Mouse (Mus musculus): Measurements from ENCODE around the gene Hbb-bs. TPM values are rescaled to one million over a fixed set of nuclear protein-coding genes. Genes with fewer than 3 reads are reported as not detected.
A peak's percentile ranks its signal among the peaks of the same experiment; 100 is the strongest.
"Not testable (repeated sequence)": the region's sequence is repeated elsewhere in the genome, so short reads cannot be mapped to it uniquely, and the experiment has no call there.

Hbb-bs gene
- 710 to 7,610 TPM (median 7,195 TPM) in 3 replicates for total RNA-seq (2017)

GRCm38 (mm10) chr7:103827808-103828207 lies at the start of gene Hbb-bs:
TSS of gene Hbb-bs (minus strand) at chr7:103828096.
- no peak for ATAC-seq (replicated peaks; ENCODE audit: insufficient number of reproducible peaks, low FRiP score, low TSS enrichment, poor library complexity, severe bottlenecking)

DNA sequence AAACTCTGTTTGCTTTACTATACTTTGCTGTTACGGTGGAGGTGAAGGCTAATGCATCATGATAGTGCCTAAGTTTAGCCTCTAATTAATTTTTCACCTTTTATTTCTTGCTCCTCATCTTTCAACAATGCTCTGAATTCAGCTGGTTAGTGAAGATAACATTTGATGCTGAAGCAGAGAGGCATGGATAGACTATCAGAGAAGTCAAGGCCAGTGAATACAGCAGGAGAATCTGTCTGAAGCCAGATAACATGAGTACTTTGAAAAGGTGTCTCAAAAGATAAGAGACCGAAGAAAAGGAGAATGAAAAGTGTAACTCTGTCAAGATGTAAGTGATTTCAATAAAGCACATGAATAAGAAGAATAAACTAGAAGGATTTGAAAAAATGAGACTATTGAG lies 49.2 kb upstream of the Hbb-bs start:
- no peak for ATAC-seq (replicated peaks; ENCODE audit: insufficient number of reproducible peaks, low FRiP score, low TSS enrichment, poor library complexity, severe bottlenecking)

DNA sequence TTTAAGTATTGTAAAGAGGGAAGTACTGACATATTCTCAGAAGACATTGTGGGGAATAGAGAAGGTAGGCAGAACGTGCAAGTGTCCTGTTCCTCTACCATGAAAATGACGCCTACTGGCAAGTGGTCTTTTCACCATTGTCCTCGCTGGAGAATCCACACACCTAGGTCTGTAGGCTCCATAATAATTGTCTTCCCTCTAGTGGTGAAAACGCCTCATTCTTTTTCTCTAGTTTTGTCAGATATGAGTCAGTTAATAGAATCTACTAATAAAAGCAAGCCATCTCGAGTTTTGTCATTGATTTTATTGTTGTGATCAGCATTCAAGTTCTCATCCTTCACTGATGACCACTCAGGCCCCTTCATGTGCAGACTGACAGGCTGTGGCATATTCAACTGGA lies 46.6 kb upstream of the Hbb-bs start:
- no peak for ATAC-seq (replicated peaks; ENCODE audit: insufficient number of reproducible peaks, low FRiP score, low TSS enrichment, poor library complexity, severe bottlenecking)

DNA sequence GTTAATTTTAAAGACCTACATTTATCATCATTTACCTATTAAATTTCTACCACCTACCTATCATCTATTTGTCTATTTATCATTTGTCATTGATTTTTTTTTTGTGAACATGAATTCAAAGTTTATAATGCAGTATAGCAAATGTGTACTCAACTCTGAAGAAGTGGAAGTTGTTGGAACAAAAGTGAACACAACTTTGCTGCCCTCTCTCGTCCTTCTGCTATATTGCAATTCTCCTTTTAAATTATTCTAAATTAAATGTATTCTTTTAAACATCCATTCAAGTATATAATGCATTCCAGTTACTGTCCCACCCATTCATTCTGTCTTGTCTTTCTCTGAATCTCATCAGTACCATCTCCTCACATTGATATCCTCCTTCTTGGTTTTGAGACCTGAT lies 45.2 kb upstream of the Hbb-bs start:
- no peak for ATAC-seq (replicated peaks; ENCODE audit: insufficient number of reproducible peaks, low FRiP score, low TSS enrichment, poor library complexity, severe bottlenecking)

DNA sequence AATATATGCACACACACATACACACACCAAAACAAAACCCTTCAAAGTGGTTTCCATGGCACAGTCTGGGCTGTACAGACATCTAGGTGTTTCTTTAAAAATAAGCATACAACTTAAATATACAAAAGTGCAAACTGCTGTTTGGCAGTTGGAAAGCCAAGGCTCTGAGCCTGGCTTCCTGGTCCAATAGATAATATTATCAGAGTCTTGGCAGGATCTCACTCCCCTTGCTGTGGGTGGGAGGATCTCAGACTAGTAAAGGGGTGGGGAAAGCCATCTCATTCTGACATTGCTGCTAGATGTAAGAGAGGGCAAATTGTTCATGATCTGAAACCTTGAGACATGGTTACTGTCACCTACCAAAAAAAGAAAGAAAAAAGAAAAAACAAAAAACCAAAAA lies 42.8 kb upstream of the Hbb-bs start:
- ATAC-seq (replicated peaks; ENCODE audit: insufficient number of reproducible peaks, low FRiP score, low TSS enrichment, poor library complexity, severe bottlenecking), result no peak

DNA sequence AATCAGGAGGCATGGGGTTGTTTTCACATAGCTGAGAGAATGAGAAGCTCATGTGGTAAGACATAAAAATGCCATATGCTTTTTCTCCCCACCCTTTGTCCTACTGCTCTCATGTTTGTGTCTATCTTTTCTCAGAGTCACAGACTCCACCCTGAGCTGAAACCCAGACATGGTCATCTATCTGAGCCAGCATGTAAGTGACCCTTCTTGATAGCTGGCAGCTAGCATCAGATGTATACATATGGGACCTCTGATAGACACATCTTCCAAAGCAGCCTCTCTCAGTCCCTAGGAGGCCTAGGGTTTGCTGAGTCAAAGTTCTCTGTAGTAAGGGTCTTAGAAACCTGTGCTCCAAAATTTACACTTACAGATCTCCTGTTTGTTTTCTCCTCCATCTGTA lies 37.8 kb upstream of the Hbb-bs start:
- no peak for ATAC-seq (replicated peaks; ENCODE audit: insufficient number of reproducible peaks, low FRiP score, low TSS enrichment, poor library complexity, severe bottlenecking)

DNA sequence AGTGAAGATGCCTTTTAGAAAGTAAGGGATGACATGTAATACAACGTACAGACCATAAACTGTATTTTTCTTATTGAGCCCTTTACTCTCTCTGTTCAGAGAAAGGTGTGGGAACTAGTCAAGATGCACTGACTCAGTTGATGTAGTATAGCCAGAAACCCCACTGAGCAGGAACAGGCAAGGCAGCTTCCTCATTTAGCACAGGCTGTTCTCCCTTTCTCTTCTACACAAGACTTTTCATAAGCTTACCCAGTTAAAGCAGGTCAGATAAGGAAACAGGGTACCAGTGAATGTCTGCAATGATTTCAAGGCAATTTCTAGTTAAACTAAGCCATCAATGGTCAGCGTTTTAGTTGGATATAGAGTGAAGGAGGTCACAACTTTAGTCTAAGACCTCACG lies 33.6 kb upstream of the Hbb-bs start:
- no peak for ATAC-seq (replicated peaks; ENCODE audit: insufficient number of reproducible peaks, low FRiP score, low TSS enrichment, poor library complexity, severe bottlenecking)

DNA sequence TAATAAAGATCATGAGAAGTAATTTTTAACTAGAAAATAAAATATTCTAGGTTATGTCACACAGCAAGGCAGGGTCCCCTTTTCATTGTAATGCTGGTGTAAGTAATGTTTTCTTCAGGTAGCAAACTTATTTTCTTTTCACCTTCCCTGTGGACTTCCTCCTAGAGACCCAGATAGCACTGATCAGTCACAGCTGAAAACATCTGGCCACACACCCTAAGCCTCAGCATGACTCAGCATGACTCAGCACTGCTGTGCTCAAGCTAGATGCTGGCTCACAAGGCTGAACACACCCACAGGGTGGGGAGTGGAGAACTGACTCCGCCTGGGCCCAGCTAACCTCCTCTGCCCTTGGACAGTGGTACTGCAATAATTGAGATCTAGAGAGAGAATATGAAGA lies 33.0 kb upstream of the Hbb-bs start:
- ATAC-seq (replicated peaks; ENCODE audit: insufficient number of reproducible peaks, low FRiP score, low TSS enrichment, poor library complexity, severe bottlenecking), result 0 out of 2 replicates have a peak, but pooled peaks have one; percentile 40

DNA sequence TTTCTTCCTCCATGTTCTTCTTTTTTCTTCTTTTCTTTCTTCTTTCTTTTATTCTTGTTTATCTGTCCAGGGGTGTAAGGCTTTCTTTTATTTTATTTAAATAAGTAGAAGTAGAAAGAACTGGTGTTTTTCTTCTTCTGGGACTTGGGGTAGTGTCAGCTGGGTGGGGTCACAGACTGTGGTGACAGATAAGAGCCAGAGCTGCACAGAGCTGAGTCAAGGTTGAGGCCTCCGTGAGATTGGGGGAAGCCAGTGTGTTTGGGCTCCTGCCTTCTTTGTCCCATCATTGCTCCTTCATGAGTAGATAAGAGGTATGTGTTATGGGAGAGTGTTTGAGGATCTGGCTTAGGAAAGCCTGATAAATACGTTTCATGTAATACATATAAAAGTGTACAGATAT lies 31.2 kb upstream of the Hbb-bs start:
- ATAC-seq (replicated peaks; ENCODE audit: insufficient number of reproducible peaks, low FRiP score, low TSS enrichment, poor library complexity, severe bottlenecking), result no peak

- ATAC-seq (replicated peaks; ENCODE audit: insufficient number of reproducible peaks, low FRiP score, low TSS enrichment, poor library complexity, severe bottlenecking), result no peak
Observed at GRCm38 (mm10) chr7:103854669-103855068, 26.8 kb upstream of the Hbb-bs start.

DNA sequence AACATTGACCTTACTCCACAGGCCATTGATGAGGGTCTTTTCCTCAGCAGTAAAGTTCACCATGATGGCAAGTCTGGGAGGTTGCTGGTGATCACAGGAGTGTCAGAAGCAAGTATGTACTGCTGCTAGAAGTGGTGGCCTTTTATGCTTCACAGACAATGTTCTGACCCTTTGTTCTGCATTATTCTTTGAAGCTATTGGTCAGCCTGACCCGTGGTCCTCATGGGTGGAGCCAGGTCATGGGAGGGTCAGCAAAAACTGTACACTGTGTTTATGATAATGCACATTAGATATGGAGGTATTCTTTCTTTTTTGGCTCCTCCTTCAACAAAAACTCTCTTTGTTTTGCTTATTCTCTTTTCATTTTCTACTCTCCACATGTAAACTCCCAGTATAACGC lies 25.2 kb upstream of the Hbb-bs start, which contains the start of gene Hbb-y:
Gene Hbb-y, minus strand, starts transcription at position 127 of the 400 bp plus-strand sequence.
- no peak for ATAC-seq (replicated peaks; ENCODE audit: insufficient number of reproducible peaks, low FRiP score, low TSS enrichment, poor library complexity, severe bottlenecking)

DNA sequence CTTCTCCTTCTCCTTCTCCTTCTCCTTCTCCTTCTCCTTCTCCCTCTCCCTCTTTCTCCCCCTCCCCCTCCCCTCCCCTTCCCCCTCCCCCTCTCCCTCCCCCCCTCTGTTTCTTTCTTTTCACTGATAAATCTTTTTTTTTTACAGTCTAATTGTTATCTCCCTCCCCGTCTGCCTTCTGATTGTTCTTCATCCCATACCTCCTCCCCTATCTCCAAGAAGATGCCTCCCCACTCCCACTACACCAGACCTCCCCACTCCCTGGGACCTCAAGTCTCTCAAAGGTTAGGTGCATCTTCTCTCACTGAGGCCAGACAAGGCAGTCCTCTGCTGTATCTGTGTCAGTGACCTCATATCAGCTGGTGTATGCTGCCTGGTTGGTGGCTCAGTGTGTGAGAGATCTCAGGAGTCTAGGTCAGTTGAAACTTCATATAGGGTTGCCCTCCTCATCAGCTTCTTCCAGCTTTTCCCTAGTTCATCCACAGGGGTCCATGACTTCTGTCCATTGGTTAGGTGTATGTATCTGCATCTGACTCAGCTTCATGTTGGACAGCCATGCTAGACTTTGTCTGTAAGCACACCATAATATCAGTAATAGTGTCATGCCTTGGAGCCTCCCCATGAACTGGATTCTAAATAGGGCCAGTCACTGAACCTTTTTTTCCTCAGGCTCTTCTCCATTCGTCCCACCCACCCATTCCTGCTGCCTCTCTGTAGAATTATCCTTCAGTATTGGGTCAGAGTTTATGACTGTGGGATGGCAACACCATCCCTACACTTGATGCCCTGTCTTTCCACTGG lies 16.8 kb upstream of the Hbb-bs start:
- ATAC-seq (replicated peaks; ENCODE audit: insufficient number of reproducible peaks, low FRiP score, low TSS enrichment, poor library complexity, severe bottlenecking), result no peak

GRCm38 (mm10) chr7:103843034-103843433 lies 15.1 kb upstream of the Hbb-bs start, which contains the start of gene Hbb-bh1:
TSS of gene Hbb-bh1 (minus strand) at chr7:103843164.
- ATAC-seq (replicated peaks; ENCODE audit: insufficient number of reproducible peaks, low FRiP score, low TSS enrichment, poor library complexity, severe bottlenecking), result no peak

- ATAC-seq (replicated peaks; ENCODE audit: insufficient number of reproducible peaks, low FRiP score, low TSS enrichment, poor library complexity, severe bottlenecking), result no peak
Observed at GRCm38 (mm10) chr7:103840268-103840667, 12.4 kb upstream of the Hbb-bs start, which contains the start of gene Hbb-bh2. TSS of gene Hbb-bh2 (minus strand) at chr7:103840520.

- ATAC-seq (replicated peaks; ENCODE audit: insufficient number of reproducible peaks, low FRiP score, low TSS enrichment, poor library complexity, severe bottlenecking), result peak; percentile 17; the same call in 1 of the 2 replicates
Observed at GRCm38 (mm10) chr7:103827139-103827538, 757 bp downstream of the Hbb-bs start.

- no peak for ATAC-seq (replicated peaks; ENCODE audit: insufficient number of reproducible peaks, low FRiP score, low TSS enrichment, poor library complexity, severe bottlenecking)
Observed at GRCm38 (mm10) chr7:103826255-103826887, 1.5 kb downstream of the Hbb-bs start.

DNA sequence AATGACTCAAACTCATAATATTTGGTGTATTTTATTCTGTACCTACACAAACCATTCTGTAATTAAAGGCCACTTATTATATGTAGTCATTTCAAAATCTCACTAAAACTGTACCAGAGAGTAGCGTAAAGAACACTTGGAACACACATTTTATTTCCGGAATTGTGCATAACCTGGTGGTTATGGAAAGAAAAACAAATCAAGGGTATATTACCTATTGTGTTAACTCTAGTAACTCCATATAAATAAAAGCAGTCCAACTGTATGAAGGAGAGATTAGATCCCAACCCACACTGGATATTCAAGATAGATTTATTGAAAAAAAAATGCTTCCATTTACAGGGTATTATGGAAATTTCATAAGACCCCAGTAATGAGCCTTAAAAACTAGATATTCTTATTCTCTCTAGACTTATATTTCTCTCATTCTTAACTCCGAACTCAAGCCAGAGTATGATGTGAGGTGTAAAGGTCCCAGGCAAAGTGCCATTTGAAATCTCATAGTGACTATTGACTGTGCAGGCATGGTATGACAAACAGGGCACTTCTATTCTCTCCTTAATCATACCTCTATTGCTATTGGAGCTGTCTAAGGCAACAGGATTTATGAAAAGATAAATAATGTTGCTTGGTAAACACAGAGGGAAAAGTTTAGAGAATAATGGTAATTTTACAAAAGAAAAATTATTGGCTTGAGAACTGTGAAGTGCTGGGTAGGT lies 2.2 kb downstream of the Hbb-bs start:
- ATAC-seq (replicated peaks; ENCODE audit: insufficient number of reproducible peaks, low FRiP score, low TSS enrichment, poor library complexity, severe bottlenecking), result no peak

GRCm38 (mm10) chr7:103824597-103824996 lies 3.3 kb downstream of the Hbb-bs start:
- ATAC-seq (replicated peaks; ENCODE audit: insufficient number of reproducible peaks, low FRiP score, low TSS enrichment, poor library complexity, severe bottlenecking), result no peak

DNA sequence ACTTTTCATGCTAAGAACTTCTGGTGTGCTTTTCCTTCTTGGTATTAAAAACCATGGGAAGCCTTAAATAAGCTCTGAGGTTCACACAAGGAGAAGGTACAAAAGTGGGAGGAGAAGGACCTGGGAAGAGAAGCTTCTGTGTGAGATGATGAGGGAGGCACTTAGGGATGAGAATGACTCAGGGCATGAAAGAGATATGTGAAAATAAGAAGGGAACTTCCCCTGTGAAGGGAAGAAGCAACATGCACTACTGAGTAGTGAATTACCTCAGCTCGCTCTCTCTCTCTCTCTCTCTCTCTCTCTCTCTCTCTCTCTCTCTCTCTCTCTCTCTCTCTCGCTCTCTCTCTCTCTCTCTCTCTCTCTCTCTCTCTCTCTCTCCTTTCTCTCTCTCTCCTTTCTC lies 12.8 kb downstream of the Hbb-bs start:
- ATAC-seq (replicated peaks; ENCODE audit: insufficient number of reproducible peaks, low FRiP score, low TSS enrichment, poor library complexity, severe bottlenecking), result not testable (repeated sequence)

Data from monocyte, adult 5-6 weeks (primary cell).